Mouse (Mus musculus): ENCODE measurements around the gene Spdye4c. TPM values are rescaled to one million over a fixed set of nuclear protein-coding genes. Genes with fewer than 3 reads are reported as not detected.

Spdye4c gene
- total and polyA plus RNA-seq, 3 experiments: not detected

DNA sequence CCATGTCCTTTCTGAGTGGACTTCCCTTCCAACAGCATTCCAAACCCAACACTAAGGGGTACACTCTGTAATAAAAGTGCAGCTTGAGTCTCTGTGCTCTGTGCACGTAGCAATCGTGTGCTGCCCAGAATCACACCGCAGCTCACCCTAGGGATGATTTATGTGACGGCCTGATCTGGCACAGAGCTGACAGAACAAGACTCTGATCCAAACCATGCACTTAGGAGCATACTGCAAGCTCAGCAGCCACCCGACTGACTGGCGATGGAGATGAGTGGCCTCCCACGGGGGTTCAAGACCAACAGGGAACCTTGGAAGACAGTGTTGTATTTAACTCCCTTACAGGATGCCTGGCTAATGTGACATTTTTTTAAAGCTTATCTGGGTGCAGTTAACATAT lies 41.4 kb upstream of the Spdye4c start:
- no peak for DNase-seq (ENCODE audit: low read depth, low spot score)
- Histone ChIP-seq H3K27ac (ENCODE audit: control insufficient read depth, low read depth, low read length) (no peak overlapping the region), H3K9me3 (replicated peaks; ENCODE audit: insufficient read depth, low read length) (no peaks in the 10 kb centered on the region), H3K4me1 (ENCODE audit: control insufficient read depth in 1 of 2, insufficient read depth in 2 of 2, low read length in 2 of 2) (no peaks in the 10 kb centered on the region; a peak in 1 of 4 replicates), H3K79me2 (ENCODE audit: control insufficient read depth, insufficient read depth, low read length, poor library complexity) (no peaks in the 10 kb centered on the region), H3K27me3 (ENCODE audit: control insufficient read depth in 1 of 2, insufficient read depth in 2 of 2, low read length in 2 of 2) (peaks cover 0 to 2% of the 10 kb centered on the region in 2 experiments; a peak in 2 of 4 replicates), H3K4me3 (ENCODE audit: control insufficient read depth in 1 of 2, insufficient read depth in 1 of 2, low read depth in 2 of 2, low read length in 2 of 2) (no peak overlapping the region), H3K36me3 (ENCODE audit: control insufficient read depth in 1 of 2, insufficient read depth in 2 of 2, low read length in 2 of 2) (no peaks in the 10 kb centered on the region), H3K9ac (ENCODE audit: control insufficient read depth, low read depth, low read length, poor library complexity, severe bottlenecking) (no peak overlapping the region)
- TF ChIP-seq USF1 (IDR thresholded peaks at IDR 0.05; ENCODE audit: low read depth, low read length): no peak
- no peak for TF ChIP-seq TBP (IDR thresholded peaks at IDR 0.05; ENCODE audit: low read depth, low read length)
- TF ChIP-seq TAL1 (IDR thresholded peaks at IDR 0.05; ENCODE audit: low read length): no peak
- TF ChIP-seq ZMIZ1 (IDR thresholded peaks at IDR 0.05; ENCODE audit: low read depth, low read length): no peak
- no peak for TF ChIP-seq UBTF (IDR thresholded peaks at IDR 0.05; ENCODE audit: borderline replicate concordance, insufficient read depth, low read depth, low read length)
- TF ChIP-seq GABPA (IDR thresholded peaks at IDR 0.05; ENCODE audit: low read depth, low read length): no peak
- no peak for TF ChIP-seq MAX (IDR thresholded peaks at IDR 0.05; ENCODE audit: low read length)
- TF ChIP-seq MXI1 (IDR thresholded peaks at IDR 0.05; ENCODE audit: low read depth, low read length): no peak
- no peak for TF ChIP-seq TCF12 (IDR thresholded peaks at IDR 0.05; ENCODE audit: low read depth, low read length)
- TF ChIP-seq POLR2AphosphoS5 (IDR thresholded peaks at IDR 0.05; ENCODE audit: borderline replicate concordance, low read depth, low read length): no peak
- TF ChIP-seq MYC (IDR thresholded peaks at IDR 0.05; ENCODE audit: low read depth, low read length): no peak
- TF ChIP-seq CTCF (IDR thresholded peaks at IDR 0.05 in 2 of 3, conservative IDR thresholded peaks at IDR 0.05 in 1 of 3; ENCODE audit: control insufficient read depth in 1 of 3, insufficient read depth in 1 of 3, low read depth in 2 of 3, low read length in 3 of 3, poor library complexity in 1 of 3, severe bottlenecking in 1 of 3): no peak
- TF ChIP-seq CHD1 (IDR thresholded peaks at IDR 0.05; ENCODE audit: low read depth, low read length): no peak
- TF ChIP-seq POLR2AphosphoS2 (IDR thresholded peaks at IDR 0.05; ENCODE audit: low read length): no peak
- TF ChIP-seq GATA1 (IDR thresholded peaks at IDR 0.05; ENCODE audit: low read depth, low read length): no peak
- no peak for TF ChIP-seq JUND (IDR thresholded peaks at IDR 0.05; ENCODE audit: low read depth, low read length)
- TF ChIP-seq POLR2A (IDR thresholded peaks at IDR 0.05; ENCODE audit: control insufficient read depth in 1 of 2, insufficient read depth in 1 of 2, low read depth in 1 of 2, low read length in 2 of 2, poor library complexity in 1 of 2): no peak

DNA sequence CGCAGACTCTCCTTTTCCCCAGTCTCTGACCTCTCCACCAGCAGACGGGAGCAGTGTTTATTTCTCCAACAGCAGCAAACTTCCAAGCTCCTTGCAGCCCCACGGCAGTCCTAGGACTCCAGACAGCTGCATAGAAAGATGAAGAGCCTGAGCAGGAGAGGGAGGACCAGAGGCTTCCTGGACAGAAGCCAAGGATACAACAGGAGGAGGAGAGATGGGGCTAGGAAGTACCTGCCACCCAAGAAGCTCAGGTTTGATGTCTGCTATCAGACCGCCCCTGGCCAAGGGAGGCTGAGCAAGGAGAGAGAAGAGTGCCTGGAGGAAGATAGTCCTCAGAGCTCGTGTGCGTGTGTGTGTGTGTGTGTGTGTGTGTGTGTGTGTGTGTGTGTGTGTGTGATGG lies 41.0 kb upstream of the Spdye4c start:
- Histone ChIP-seq H3K79me2 (ENCODE audit: control insufficient read depth, insufficient read depth, low read length, poor library complexity) (no peaks in the 10 kb centered on the region), H3K9ac (ENCODE audit: control insufficient read depth, low read depth, low read length, poor library complexity, severe bottlenecking) (no peak overlapping the region), H3K36me3 (ENCODE audit: control insufficient read depth in 1 of 2, insufficient read depth in 2 of 2, low read length in 2 of 2) (no peaks in the 10 kb centered on the region), H3K27me3 (ENCODE audit: control insufficient read depth in 1 of 2, insufficient read depth in 2 of 2, low read length in 2 of 2) (peaks cover 0 to 2% of the 10 kb centered on the region in 2 experiments; a peak in 2 of 4 replicates), H3K4me1 (ENCODE audit: control insufficient read depth in 1 of 2, insufficient read depth in 2 of 2, low read length in 2 of 2) (no peaks in the 10 kb centered on the region), H3K4me3 (ENCODE audit: control insufficient read depth in 1 of 2, insufficient read depth in 1 of 2, low read depth in 2 of 2, low read length in 2 of 2) (no peak overlapping the region), H3K9me3 (replicated peaks; ENCODE audit: insufficient read depth, low read length) (no peaks in the 10 kb centered on the region), H3K27ac (ENCODE audit: control insufficient read depth, low read depth, low read length) (no peak overlapping the region)
- DNase-seq (ENCODE audit: low read depth, low spot score): no peak
- TF ChIP-seq E2F4 (IDR thresholded peaks at IDR 0.05; ENCODE audit: borderline replicate concordance, low read depth, low read length) (no peak), SIN3A (IDR thresholded peaks at IDR 0.05; ENCODE audit: low read length) (no peak), KAT2A (conservative IDR thresholded peaks at IDR 0.05; ENCODE audit: low read depth, low read length) (no peak), RCOR1 (IDR thresholded peaks at IDR 0.05; ENCODE audit: low read depth, low read length) (no peak), POLR2AphosphoS5 (IDR thresholded peaks at IDR 0.05; ENCODE audit: borderline replicate concordance, low read depth, low read length) (no peak), MXI1 (IDR thresholded peaks at IDR 0.05; ENCODE audit: low read depth, low read length) (no peak), RAD21 (IDR thresholded peaks at IDR 0.05; ENCODE audit: low read depth, low read length) (no peak), BHLHE40 (IDR thresholded peaks at IDR 0.05; ENCODE audit: borderline replicate concordance, low read depth, low read length) (no peak), ZNF384 (IDR thresholded peaks at IDR 0.05; ENCODE audit: low read depth, low read length) (no peak), ZC3H11A (IDR thresholded peaks at IDR 0.05; ENCODE audit: low read depth, low read length) (no peak), TBP (IDR thresholded peaks at IDR 0.05; ENCODE audit: low read depth, low read length) (no peak), GATA1 (IDR thresholded peaks at IDR 0.05; ENCODE audit: low read depth, low read length) (no peak)
